Mouse (Mus musculus): ENCODE measurements around the gene Smarcd2. TPM values are rescaled to one million over a fixed set of nuclear protein-coding genes. Genes with fewer than 3 reads are reported as not detected.

Smarcd2 gene
- total and polyA plus RNA-seq, 3 experiments, result 94.3 to 116 (median 110) TPM

GRCm38 (mm10) chr11:106264988-106265387 lies 7.8 kb downstream of the Smarcd2 start:
- Histone ChIP-seq H3K9me3 (replicated peaks; ENCODE audit: low read length) (no peaks in the 10 kb centered on the region), H3K27me3 (replicated peaks) (no peaks in the 10 kb centered on the region), H3K4me2 (ENCODE audit: insufficient read depth, low read depth, poor library complexity, severe bottlenecking) (no peak overlapping the region), H3K9ac (ENCODE audit: insufficient read depth, low read depth) (no peak overlapping the region), H3K79me2 (replicated peaks; ENCODE audit: control insufficient read depth, extremely low read depth, insufficient read depth, poor library complexity, severe bottlenecking) (peaks cover 24% of the 10 kb centered on the region), H3K4me1 (ENCODE audit: control insufficient read depth in 1 of 2, insufficient read depth in 2 of 2) (peaks cover 10 to 41% of the 10 kb centered on the region in 2 experiments), H3K27ac (ENCODE audit: insufficient read depth, low read depth) (no peak overlapping the region), H3K4me3 (replicated peaks in 1 of 3; ENCODE audit: low read depth in 2 of 3, low read length in 2 of 3, poor library complexity in 1 of 3) (no peak overlapping the region), H3K36me3 (replicated peaks in 1 of 2; ENCODE audit: control insufficient read depth in 1 of 2, insufficient read depth in 1 of 2, low read length in 1 of 2) (peaks cover 74 to 82% of the 10 kb centered on the region in 2 experiments)
- DNase-seq (ENCODE audit: extremely low read depth), result no peak
- in situ Hi-C loops (cut with MboI; ENCODE audit: low pct_ligation_motif_present, low pct_unique_long_range_greater_than_20kb, low sequenced_read_pairs) (no loop called here), dilution Hi-C loops (cut with MboI; ENCODE audit: extremely low pct_ligation_motif_present, extremely low pct_unique_long_range_greater_than_20kb, low sequenced_read_pairs) (no loop called here)
- TF ChIP-seq POLR2A (IDR thresholded peaks at IDR 0.05; ENCODE audit: low read depth, low read length) (no peak), GABPA (IDR thresholded peaks at IDR 0.05; ENCODE audit: insufficient replicate concordance, low read depth, low read length) (no peak)

- no peak for DNase-seq (ENCODE audit: extremely low read depth)
- dilution Hi-C loops (cut with MboI; ENCODE audit: extremely low pct_ligation_motif_present, extremely low pct_unique_long_range_greater_than_20kb, low sequenced_read_pairs), result no loop called here
- H3K9ac ChIP-seq (ENCODE audit: insufficient read depth, low read depth), result no peak overlapping the region
- no peak overlapping the region for H3K4me2 ChIP-seq (ENCODE audit: insufficient read depth, low read depth, poor library complexity, severe bottlenecking)
- peaks cover 80 to 89% of the 10 kb centered on the region in 2 experiments for H3K36me3 ChIP-seq (replicated peaks in 1 of 2; ENCODE audit: control insufficient read depth in 1 of 2, insufficient read depth in 1 of 2, low read length in 1 of 2)
- no peak overlapping the region for H3K4me3 ChIP-seq (replicated peaks in 1 of 3; ENCODE audit: low read depth in 2 of 3, low read length in 2 of 3, poor library complexity in 1 of 3)
- TF ChIP-seq SIN3A (IDR thresholded peaks at IDR 0.05; ENCODE audit: low read length) (no peak), JUN (IDR thresholded peaks at IDR 0.05; ENCODE audit: insufficient read depth, low read depth, low read length) (no peak), RCOR1 (conservative IDR thresholded peaks at IDR 0.05; ENCODE audit: low read depth, low read length) (no peak), HCFC1 (IDR thresholded peaks at IDR 0.05; ENCODE audit: low read depth, low read length) (no peak), MXI1 (IDR thresholded peaks at IDR 0.05; ENCODE audit: low read depth, low read length) (no peak), MYC (IDR thresholded peaks at IDR 0.05; ENCODE audit: low read depth, low read length) (no peak), NELFE (IDR thresholded peaks at IDR 0.05; ENCODE audit: low read depth, low read length) (no peak), EP300 (IDR thresholded peaks at IDR 0.05; ENCODE audit: low read length) (no peak), ZKSCAN1 (IDR thresholded peaks at IDR 0.05; ENCODE audit: borderline replicate concordance, low read depth, low read length) (no peak), TBP (conservative IDR thresholded peaks at IDR 0.05; ENCODE audit: low read depth, low read length) (no peak), IRF4 (IDR thresholded peaks at IDR 0.05; ENCODE audit: low read depth, low read length) (no peak), ELF1 (IDR thresholded peaks at IDR 0.05; ENCODE audit: low read depth, low read length) (no peak), ETS1 (conservative IDR thresholded peaks at IDR 0.05; ENCODE audit: low read depth, low read length) (no peak), USF2 (conservative IDR thresholded peaks at IDR 0.05; ENCODE audit: low read depth, low read length) (no peak), POLR2AphosphoS2 (IDR thresholded peaks at IDR 0.05; ENCODE audit: low read depth, low read length) (no peak; the same call in 1 of the 2 replicates), ZNF384 (IDR thresholded peaks at IDR 0.05; ENCODE audit: low read depth, low read length) (no peak), E2F4 (IDR thresholded peaks at IDR 0.05; ENCODE audit: insufficient replicate concordance, low read depth, low read length) (no peak), ZC3H11A (IDR thresholded peaks at IDR 0.05; ENCODE audit: low read depth, low read length) (no peak)
- no peaks in the 10 kb centered on the region for H3K9me3 ChIP-seq (replicated peaks; ENCODE audit: low read length)
- H3K79me2 ChIP-seq (replicated peaks; ENCODE audit: control insufficient read depth, extremely low read depth, insufficient read depth, poor library complexity, severe bottlenecking), result peaks cover 21% of the 10 kb centered on the region
- H3K27ac ChIP-seq (ENCODE audit: insufficient read depth, low read depth), result no peak overlapping the region
- in situ Hi-C loops (cut with MboI; ENCODE audit: low pct_ligation_motif_present, low pct_unique_long_range_greater_than_20kb, low sequenced_read_pairs), result no loop called here
- H3K27me3 ChIP-seq (replicated peaks), result no peaks in the 10 kb centered on the region
- peaks cover 7 to 34% of the 10 kb centered on the region in 2 experiments; a peak in 3 of 4 replicates for H3K4me1 ChIP-seq (ENCODE audit: control insufficient read depth in 1 of 2, insufficient read depth in 2 of 2)
Measured at GRCm38 (mm10) chr11:106263963-106264362, 8.8 kb downstream of the Smarcd2 start.
